Mouse (Mus musculus) spleen, postnatal 10 days (tissue): ENCODE measurements around the gene Cyp2j12.
"Not testable (repeated sequence)": the region's sequence is repeated elsewhere in the genome, so short reads cannot be mapped to it uniquely, and the experiment has no call there.

Source experiments
- DNase-seq, 2 experiments: peaks; one replicate each; pipeline ENCODE4 v3.0.0; 2021 to 2022; ENCODE audit warnings: low spot score in 2 of 2

Gene Cyp2j12

DNA sequence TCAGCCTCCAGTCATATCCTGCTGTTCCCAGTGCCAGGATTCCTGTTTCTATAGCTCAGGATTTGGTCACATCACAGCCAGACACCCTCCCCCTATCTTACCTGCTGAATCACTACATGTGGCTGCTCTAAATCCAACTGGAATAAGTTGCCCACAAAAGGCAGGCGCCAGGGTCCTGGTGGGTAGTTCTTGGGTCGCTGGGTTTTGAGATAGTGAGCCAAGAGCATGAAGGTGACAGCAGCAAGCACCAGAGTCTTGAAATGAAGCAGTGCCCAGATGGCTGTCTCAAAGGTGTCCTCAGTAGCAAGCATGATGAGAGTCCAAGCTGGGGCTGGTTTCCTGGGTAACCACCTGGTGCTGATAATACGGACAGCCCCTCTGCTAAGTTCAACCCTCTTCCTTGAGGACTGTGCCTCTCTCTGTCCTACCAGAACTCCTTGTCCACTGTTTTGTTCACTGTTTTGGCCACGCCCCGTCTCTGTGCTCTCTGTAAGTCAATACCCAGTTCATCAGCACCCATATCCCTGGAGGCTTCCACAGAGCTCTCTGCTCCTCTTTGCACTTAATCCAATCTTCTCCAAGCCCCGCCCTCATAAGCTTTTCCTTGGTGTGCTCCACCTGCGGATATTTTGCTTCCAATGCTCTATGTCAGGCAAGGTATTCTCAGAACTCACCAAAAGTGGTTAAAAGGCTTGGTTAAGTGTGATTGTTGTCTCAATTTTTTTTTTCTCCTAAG, at the start of gene Cyp2j12:
Gene Cyp2j12, minus strand, starts transcription at position 421 of the 736 bp plus-strand sequence.
- no peak for DNase-seq

DNA sequence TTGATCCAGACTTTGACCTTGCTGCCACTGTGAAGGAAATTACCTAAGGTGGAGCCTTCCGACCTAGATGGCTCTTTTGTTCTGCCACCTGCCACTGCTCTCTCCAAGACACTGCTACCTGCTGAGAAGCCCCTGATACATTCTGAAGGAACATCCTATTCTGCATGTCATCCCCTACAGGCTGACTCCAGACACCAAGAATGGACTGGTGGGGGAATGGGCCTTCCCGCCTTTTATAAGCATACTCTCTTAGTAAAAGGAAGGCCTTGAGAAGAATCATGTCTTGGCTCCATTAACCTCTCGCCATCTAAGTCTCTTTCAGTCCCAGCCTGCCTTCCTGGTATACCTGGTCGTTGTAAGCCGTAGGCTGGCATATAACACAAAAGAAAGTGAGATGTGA, 48.4 kb upstream of the Cyp2j12 start:
- DNase-seq: not testable (repeated sequence)

DNA sequence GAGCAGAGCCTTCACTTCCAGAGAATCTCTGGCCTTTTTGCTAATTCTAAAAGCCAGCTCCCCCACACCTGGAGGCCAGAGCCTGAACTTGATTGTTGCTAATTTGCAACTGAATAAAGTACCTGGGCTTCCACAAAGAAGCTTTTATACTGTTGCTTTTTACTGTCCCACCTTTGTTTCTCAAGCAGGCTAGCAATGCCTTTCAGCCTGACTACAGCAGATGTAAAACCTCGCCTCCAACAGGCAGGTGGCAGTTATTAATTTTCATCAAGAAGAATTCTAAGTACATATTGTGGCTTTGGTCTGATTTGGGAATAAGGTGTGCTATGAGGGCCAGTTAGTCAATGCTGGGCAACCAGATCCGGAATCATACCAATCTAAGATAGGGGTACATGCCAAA, 47.7 kb upstream of the Cyp2j12 start:
- not testable (repeated sequence) for DNase-seq

DNA sequence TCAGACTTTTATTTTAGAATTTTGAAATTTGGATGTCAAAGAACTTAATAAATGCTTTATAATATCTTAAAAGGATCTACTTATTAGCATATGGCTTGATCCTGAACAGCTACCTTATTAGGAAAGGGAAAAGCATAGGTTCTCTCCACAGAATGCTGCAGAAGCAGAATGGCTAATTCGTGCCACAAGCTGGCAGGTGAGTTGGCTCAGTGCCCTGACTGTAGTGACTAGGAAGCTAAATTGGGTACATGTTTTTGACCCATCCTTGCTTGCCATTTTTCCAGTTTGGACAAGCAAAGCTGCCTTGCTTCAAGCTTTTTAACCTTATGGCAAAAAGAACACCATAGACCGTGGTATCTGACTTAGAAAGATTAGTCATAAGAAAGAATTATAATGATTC, 47.2 kb upstream of the Cyp2j12 start:
- not testable (repeated sequence) for DNase-seq

DNA sequence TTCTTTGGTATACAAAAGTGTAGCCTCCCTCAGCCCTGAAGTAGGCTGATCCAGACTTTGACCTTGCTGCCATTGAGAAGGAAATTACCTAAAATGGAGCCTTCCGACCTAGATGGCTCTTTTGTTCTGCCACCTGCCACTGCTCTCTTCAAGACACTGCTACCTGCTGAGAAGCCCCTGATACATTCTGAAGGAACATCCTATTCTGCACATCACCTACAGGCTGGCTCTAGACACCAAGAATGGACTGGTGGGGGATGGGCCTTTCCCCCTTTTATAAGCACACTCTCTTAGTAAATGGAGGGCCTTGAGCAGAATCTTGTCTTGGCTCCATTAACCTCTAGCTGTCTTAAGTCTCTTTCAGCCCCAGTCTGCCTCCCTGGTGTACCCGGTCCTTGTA, 43.8 kb upstream of the Cyp2j12 start:
- DNase-seq: not testable (repeated sequence)

DNA sequence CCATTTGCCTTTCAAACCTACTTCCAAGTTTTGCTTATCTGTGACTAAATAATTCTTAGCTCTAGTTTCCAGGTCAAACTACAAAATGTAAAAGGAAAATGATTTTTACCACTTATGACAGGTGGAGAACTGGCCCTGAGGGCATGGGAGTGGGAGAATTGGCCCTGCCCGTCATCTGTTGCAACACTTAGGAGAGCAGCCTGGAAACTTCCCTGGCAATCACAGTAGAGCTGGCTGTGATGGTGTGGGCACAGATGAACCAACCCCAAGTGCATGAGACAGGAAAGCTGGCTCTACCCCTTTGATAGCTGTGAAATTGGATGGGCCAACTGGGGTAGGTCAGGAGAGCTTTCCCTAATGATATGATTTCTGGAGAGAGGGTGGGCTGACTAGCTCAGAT, 21.9 kb upstream of the Cyp2j12 start:
- DNase-seq: no peak

DNA sequence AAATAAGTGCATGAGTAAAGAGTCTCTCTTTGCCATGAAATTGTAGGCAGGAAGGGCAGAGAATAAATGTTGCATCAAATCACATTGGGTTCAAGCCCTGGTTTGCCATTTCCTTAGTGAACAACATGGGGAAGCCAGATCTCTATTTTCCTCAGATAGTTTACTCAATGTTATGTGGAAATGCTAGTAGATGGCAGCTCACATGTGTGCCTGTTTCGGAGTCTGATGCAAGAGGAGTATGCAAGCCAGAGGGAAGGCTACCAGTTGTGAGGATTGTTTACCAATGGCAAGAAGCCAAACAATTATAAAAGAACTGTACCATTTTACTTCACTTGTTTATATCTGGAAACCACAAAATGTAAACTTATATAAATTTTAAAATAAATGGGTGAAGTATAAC, 20.6 kb upstream of the Cyp2j12 start:
- no peak for DNase-seq

DNA sequence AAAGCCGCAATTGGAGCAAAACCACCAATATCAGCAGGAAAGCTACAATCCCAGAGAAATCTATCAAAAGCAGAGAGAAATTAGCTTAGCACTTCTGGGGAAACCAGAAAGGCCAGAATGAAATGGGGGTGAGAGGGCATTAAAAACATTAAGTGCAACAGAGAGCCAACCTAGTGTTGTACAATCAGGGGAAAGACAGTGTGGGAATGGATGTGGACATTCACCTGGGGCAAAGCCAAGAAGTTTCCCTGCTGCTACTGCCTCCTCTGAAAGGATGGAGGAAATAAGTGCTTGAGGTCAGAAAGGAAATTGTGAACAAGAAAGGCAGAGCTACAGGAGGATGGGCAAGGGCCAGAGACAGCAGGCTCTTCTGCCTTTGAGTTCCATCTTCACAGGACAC, 1.7 kb downstream of the Cyp2j12 start:
- DNase-seq: no peak

DNA sequence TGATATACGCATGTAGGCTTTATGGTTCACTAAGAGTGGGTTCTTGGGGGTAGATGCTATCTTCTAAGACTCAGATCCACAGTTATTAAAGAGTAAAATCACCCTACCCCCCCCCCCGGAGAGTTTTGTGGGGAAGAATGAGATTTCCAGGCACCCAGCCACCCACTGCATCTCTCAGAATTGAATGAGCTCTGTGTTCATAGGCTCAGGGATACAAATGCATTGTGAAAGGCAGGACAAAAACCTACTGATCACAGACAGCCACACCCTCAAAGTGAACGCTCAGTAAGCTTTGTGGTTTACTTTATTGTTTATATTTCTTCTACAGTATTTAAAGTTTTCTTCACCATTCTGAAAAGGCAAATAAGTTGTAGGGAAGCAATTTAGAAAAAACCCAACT, 6.7 kb downstream of the Cyp2j12 start:
- no peak for DNase-seq

DNA sequence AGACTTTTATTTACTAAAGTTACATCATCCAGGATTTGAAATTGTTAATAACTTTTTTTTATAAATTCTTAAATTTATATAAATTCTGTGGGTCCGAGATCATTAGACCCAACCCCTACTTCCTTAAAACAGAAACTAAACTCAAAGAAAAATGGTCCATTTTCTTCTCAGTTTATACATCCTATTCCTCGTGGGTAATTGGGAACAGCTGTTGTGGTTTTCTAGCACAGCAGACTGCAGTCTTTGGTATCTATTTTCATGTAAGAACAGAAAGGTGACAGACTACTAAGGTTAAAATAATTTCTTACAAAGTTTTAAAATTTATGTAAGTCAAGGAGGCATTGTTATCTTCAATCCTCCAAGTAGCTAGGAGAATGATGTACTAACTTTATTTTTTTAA, 44.1 kb downstream of the Cyp2j12 start:
- DNase-seq: no peak

DNA sequence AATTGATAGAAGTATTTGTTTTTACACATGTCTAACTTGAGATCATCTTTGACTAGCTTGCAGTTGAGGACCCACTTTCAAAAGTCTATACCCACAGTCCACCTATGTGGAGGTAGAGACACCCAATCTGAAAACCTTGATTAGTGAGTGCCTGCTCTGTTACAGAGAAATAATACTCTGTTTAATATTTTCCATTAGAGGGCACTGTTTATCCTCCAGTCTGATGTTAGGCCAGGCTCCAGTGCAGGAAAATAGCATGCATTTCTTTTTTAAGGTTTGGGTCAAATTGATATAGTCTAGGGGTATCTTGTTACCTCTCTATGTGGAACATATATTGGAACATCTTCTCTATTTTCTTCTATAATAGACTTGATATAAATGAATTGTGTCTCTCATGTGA, 49.1 kb downstream of the Cyp2j12 start:
- no peak for DNase-seq

DNA sequence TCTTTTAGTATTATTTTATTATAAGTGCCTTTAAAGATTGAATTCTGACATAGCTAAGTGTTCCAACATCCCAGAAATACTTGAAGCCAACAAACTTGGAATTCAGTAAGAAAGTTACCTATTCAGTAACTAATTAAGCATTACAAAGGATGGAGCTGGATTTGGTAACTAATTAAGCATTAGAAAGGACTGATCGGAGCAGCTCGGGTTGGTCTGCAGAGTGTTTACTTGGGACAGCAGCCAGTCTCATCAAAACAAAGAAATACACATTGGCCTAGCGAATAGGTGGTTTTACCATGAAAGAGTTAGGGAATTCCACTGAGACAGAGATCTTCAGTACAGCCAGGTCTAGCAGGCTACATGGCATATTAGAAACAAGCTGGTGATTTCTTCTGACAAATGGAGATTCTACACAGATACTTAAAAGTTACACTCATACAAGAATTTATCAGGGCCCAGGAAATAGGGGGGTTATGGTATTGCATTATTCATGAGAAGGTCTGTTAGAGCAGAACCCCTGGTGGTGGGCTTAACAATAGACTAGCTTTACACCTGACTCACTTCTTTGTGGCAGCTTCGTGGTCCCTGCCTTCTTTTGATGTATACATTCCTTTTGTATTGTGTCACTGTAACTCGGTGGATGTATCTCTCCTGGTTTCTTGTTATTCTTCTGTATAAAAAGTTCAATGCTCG, 51.5 kb downstream of the Cyp2j12 start:
- not testable (repeated sequence) for DNase-seq

DNA sequence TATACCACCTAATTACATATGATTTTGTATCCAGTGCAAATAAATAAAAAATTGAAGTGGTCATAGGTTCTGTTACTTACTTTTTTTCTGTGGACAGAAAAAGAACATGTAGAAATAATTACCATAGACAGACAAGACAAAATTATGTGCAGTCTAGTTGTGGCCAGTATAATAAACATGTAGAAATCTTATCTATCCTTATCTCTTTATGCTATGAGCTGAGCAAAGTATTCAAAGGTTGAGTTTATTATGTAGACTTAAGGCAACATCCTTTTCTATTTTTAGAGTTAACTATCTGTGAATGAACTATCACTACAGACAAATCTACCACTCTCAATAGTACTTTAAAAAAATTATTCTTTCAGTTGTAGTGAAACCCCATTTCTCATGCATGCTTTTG, 62.6 kb downstream of the Cyp2j12 start:
- no peak for DNase-seq

DNA sequence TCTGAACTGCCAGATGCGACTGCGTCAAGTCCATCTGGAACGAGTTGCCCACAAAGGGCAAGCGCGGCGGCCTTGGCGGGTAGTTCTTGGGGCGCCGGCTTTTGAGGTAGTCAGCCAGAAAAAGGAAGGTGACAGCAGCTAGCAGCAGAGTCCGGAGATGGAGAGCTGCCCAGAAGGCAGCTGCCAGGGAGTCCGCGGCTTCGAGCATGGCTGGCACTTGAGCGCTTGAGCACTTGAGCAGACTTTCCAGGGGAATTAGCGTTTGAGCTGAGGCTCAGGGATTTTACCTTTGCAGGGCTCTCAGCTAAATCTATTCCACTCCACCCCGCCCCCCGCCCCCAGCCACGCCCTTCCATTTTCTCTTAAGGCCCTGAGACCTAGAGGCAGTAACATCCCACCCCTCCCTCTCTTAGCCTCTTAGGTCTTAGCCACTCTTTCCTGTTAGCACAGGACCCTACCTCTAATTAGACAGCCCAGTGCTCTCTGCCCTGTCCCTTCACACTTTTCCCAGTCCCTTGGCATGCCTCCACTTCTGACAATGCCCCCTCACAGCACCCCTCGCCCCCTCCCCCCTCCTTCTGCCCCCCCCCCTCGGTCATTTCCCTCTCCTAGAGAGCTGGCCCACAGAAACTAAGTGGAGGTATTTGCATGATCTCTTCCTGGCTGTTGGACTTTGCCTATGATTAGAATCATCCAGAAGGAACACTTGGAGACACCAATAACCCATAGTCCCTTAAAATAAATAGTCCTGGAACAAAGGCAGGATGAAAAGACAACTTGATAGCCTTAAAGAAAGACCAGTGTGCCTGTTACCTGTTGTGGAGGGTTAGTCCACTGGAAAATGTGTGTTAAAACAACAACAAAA, 63.5 kb downstream of the Cyp2j12 start, which contains the start of gene Cyp2j13:
Gene Cyp2j13, minus strand, starts transcription at position 286 of the 865 bp plus-strand sequence.
- no peak for DNase-seq

DNA sequence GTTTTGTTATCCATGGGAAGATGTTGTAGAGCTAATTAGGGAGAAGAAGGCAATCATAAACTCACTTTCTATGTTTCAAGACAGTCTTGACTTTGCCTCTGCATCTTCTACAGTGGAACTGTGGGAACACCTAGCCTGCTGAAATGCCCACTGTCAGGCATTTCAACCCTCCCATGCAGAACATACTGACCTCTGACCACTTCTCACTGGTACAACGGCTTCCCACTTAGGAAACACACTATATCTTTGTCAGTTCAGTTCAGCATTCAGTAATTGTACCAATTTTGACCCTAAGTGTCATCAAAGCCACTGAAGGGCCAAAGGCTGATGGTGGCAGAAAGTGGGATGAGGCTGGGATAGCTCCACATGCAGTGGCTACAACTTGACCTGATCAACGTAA, 78.9 kb downstream of the Cyp2j12 start:
- no peak for DNase-seq

DNA sequence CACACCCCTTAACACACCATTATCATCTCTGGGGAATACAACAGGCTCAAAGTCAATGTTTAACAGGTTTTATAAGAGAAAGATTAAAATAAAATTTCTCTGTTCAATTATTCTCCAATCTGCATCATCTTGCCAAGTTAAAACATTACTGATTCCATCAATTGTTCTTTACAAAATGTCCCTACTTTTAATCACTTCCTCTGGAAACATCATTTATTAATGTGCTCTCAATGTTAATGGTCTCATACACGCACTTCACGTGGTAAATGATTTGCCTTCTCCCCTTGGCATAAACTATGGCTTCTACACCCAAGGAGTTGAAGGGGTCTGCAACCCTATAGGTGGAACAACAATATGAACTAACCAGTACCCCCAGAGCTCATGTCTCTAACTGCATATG, 80.8 kb downstream of the Cyp2j12 start:
- DNase-seq: no peak
